Mouse (Mus musculus): ENCODE measurements around the gene 7530416G11Rik.

DNA sequence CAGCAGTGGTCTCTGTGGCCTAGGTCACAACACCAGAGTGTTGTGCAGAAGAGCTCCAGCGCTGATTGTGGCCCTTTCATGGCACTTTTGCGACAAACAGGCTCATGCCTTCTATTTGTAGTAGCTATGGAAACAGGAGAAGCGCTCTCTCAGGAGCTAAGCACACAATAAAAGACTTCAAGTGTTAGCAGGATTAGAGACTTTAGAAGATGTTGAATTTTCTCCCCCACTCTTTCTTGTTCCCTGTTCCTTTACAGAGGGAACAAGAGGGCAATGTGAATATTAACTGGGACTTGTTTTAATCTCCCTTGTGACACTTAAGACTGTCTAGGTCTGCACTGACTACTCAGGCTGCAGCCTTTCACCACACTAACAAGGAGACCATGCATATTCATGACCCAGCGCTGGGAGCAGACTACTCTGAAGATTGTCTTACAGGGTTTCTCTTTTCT is 44.4 kb downstream of the 7530416G11Rik start:
- no peak for TF ChIP-seq CTCF (IDR thresholded peaks at IDR 0.05; ENCODE audit: low read depth)
- TF ChIP-seq EP300 (IDR thresholded peaks at IDR 0.05; ENCODE audit: low read depth): no peak
